Mouse (Mus musculus): ENCODE measurements around the gene Ttc17. TPM values are rescaled to one million over a fixed set of nuclear protein-coding genes. Genes with fewer than 3 reads are reported as not detected.

Ttc17 gene
- total and polyA plus RNA-seq, 2 experiments from 2014 or later = 17.1 to 22.3 TPM

DNA sequence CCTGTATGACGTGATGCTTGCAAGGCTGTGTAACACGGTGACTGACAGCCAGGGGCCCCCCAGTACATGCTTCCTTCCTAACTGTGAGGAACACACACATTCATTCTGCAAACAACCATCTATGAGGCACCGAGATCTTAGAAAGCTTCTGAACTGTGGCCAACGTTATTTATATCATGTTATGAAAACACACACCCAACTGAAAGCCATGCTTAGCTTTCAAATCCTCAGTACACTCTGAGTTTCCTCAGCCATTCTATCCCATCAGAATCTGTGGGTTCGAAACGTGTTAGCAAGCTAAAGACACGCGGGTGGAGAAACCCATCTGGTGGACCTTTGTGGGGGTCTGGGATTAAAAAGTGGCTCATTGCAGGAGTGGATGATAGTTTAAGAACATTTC, 137.7 kb downstream of the Ttc17 start:
- H3K27ac ChIP-seq (ENCODE audit: low read depth, low read length) = no peak overlapping the region
- 80% methylated on average over 8 of the region's 8 CpGs for WGBS
- H3K4me3 ChIP-seq (ENCODE audit: low read depth, low read length) = no peak overlapping the region
- no peak for DNase-seq
- no peak for TF ChIP-seq CTCF (IDR thresholded peaks at IDR 0.05; ENCODE audit: low read depth)
- peaks cover 20% of the 10 kb centered on the region for H3K4me1 ChIP-seq (ENCODE audit: insufficient read depth)
- no peak overlapping the region for H3K9ac ChIP-seq
- no peaks in the 10 kb centered on the region for H3K36me3 ChIP-seq (ENCODE audit: insufficient read depth)
- no peak for ATAC-seq
- no peaks in the 10 kb centered on the region for H3K9me3 ChIP-seq (ENCODE audit: low read length)
- no peaks in the 10 kb centered on the region for H3K27me3 ChIP-seq (ENCODE audit: insufficient read depth, low read length)
- H3K4me2 ChIP-seq (ENCODE audit: low read depth) = no peak overlapping the region

DNA sequence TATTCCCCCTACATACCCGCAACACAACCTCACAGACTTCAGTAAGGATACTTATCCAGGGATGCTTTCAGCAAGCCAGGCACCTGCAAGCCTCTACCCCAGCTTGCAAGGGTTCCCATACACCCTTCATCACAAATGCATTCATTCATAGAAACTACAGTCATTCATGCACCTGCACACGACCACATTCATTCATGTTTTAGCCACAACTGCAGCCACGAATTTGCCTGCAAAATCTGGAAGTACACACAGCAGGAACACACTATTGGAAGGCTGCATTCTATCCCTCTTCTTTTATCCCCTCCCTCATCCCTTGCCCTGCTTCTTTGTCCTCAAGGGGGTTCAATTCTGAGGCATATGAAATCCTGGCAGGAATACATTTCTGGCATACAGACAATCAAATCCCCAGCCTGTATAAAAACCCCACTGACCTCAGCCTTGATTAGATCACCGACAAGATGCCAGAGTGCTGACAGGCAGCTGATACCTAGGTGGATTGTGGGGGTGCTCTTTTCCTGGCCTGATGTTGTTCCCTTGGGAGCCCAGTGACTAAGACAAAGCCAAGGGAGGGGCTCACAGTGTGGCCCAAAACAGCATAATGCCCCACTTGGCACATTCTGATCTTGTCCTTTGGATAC, 139.2 kb downstream of the Ttc17 start:
- H3K27ac ChIP-seq (ENCODE audit: low read depth, low read length) = no peak overlapping the region
- H3K27me3 ChIP-seq (ENCODE audit: insufficient read depth, low read length) = no peaks in the 10 kb centered on the region
- no peak for TF ChIP-seq CTCF (IDR thresholded peaks at IDR 0.05; ENCODE audit: low read depth)
- H3K9me3 ChIP-seq (ENCODE audit: low read length) = no peaks in the 10 kb centered on the region
- H3K4me2 ChIP-seq (ENCODE audit: low read depth) = no peak overlapping the region
- no peak for ATAC-seq
- no peak overlapping the region for H3K4me3 ChIP-seq (ENCODE audit: low read depth, low read length)
- peaks cover 16% of the 10 kb centered on the region for H3K4me1 ChIP-seq (ENCODE audit: insufficient read depth)
- 7% methylated on average over 4 of the region's 4 CpGs for WGBS
- DNase-seq = peak; percentile 16
- H3K9ac ChIP-seq = no peak overlapping the region
- H3K36me3 ChIP-seq (ENCODE audit: insufficient read depth) = no peaks in the 10 kb centered on the region

DNA sequence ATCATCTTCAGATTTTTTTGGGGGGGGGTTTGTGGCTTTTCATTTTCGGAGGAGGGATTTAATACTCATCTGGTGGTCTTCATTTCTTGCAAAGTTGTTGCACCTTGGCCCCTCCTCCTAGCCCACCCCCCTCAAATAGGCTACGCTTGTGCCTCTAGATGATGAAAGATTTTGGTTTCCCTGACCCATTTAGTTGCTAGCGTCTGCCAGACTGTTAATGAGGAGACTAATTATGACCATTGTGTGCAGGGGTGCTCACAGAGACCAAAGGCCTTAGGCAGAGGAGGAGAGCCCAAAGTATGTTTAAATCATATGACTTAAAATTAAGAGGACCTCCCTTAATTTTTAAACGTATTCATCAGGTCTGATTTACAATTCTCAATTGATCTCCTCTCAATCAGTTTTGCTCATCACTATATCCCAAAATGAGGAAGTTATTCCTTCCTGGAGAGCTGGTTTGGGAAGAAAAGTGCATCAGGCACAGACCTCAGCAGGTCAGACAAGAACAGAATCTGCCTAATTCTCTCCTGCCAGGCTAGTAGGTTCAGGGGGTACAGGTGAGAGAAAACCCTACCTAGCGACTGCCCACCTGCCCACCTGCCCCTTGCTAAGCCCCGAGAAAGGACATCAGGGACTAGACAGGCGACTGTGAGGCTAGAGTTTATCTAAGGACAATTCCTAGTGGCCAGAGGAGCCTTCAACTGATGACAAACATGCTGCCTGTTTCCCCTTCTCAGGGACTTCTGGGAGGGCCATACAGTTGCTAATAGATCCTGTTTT, 139.9 kb downstream of the Ttc17 start:
- peak overlapping the region; percentile 5; the same call in 1 of the 2 replicates for H3K4me3 ChIP-seq (ENCODE audit: low read depth, low read length)
- H3K9me3 ChIP-seq (ENCODE audit: low read length) = no peaks in the 10 kb centered on the region
- no peaks in the 10 kb centered on the region for H3K36me3 ChIP-seq (ENCODE audit: insufficient read depth)
- no peak for ATAC-seq
- peaks cover 16% of the 10 kb centered on the region for H3K4me1 ChIP-seq (ENCODE audit: insufficient read depth)
- DNase-seq = no peak
- no peaks in the 10 kb centered on the region for H3K27me3 ChIP-seq (ENCODE audit: insufficient read depth, low read length)
- TF ChIP-seq CTCF (IDR thresholded peaks at IDR 0.05; ENCODE audit: low read depth) = no peak
- no peak overlapping the region for H3K9ac ChIP-seq
- peak overlapping the region; percentile 77; the same call in 1 of the 2 replicates for H3K4me2 ChIP-seq (ENCODE audit: low read depth)
- 14% methylated on average over 7 of the region's 7 CpGs for WGBS
- peak overlapping the region; percentile 85; the same call in 1 of the 2 replicates for H3K27ac ChIP-seq (ENCODE audit: low read depth, low read length)

DNA sequence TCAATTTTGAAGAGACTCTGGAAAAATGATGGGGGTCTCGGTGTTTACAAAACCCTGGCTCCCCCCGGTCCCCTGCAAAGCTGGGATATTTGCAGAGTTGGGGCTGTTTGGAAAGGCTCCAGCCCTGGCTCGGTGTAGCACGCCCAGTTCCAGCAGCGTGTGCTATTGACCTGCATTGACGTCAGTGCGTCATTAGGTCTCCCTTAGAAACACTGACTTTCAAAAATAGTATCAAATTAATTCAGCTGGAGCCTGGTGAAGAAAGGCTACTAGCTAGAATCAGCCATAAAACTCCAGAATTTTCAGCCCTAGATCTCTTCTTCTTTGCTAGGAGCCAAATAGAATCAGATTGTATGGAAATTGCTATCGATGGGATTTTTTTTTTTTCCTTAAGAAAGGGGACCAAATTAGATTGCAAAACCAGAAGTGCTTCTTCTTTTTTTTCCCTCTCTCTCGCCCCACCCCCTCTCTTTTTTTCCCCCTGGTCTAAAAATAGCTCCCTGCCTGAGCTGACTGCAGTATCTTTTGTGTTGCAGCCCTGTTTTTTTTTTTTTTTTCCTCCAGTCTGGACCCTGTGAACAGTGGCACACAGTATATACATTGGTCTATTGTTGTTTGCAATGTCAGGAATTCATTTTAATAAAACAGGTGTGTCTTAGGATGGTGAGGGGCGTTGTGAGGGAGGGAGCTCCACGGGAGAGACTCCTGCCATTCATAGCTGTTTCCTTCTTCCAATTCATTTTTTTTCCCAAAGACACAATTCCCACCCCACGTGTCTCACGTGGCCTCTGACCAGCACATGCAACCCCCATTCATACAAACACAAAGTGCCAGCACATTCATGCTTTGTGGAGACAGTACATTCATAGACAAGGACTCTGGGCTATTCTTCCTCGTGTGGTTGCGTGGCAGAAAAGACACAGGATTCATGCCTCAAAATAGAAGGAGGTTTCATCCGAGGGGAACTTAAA, 141.0 kb downstream of the Ttc17 start:
- DNase-seq (peak; percentile 83), ATAC-seq (peak; percentile 63)
- Histone ChIP-seq H3K27me3 (ENCODE audit: insufficient read depth, low read length) (no peaks in the 10 kb centered on the region), H3K9me3 (ENCODE audit: low read length) (no peaks in the 10 kb centered on the region), H3K4me3 (ENCODE audit: low read depth, low read length) (peak overlapping the region; percentile 38), H3K27ac (ENCODE audit: low read depth, low read length) (peak overlapping the region; percentile 85), H3K9ac (peak overlapping the region; percentile 53), H3K36me3 (ENCODE audit: insufficient read depth) (no peaks in the 10 kb centered on the region), H3K4me1 (ENCODE audit: insufficient read depth) (peaks cover 16% of the 10 kb centered on the region), H3K4me2 (ENCODE audit: low read depth) (peak overlapping the region; percentile 77)
- no peak for TF ChIP-seq CTCF (IDR thresholded peaks at IDR 0.05; ENCODE audit: low read depth)
- 1% methylated on average over 16 of the region's 16 CpGs for WGBS

DNA sequence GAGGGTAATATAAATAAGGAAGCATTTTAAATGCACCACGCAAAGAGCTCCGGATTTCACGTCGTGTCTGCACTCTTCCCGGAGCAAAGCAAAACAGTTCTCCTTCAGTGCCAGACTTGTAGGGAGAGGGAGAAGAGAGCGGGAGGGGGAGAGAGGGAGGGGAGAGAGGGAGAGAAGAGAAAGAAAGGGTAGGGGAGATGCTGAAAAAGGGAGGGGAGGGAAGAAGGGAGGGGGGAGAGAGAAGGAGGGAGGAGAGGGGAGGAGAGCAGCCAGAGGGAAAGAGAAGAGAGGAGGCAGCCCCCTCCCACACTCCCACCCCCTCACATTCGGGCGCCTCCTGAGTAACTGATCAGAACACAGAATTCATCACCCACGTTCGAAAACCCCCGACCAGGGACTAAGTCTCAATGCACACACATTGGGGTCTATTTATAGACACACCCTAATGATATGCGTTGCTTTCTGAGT, 141.8 kb downstream of the Ttc17 start:
- WGBS = 2% methylated on average over 12 of the region's 12 CpGs
- H3K4me1 ChIP-seq (ENCODE audit: insufficient read depth) = peaks cover 16% of the 10 kb centered on the region
- H3K27me3 ChIP-seq (ENCODE audit: insufficient read depth, low read length) = no peaks in the 10 kb centered on the region
- ATAC-seq (peak; percentile 75), DNase-seq (peak; percentile 81)
- peak overlapping the region; percentile 77 for H3K4me2 ChIP-seq (ENCODE audit: low read depth)
- TF ChIP-seq CTCF (IDR thresholded peaks at IDR 0.05; ENCODE audit: low read depth) = no peak
- H3K27ac ChIP-seq (ENCODE audit: low read depth, low read length) = peak overlapping the region; percentile 85
- H3K9me3 ChIP-seq (ENCODE audit: low read length) = no peaks in the 10 kb centered on the region
- H3K4me3 ChIP-seq (ENCODE audit: low read depth, low read length) = peak overlapping the region; percentile 38
- no peaks in the 10 kb centered on the region for H3K36me3 ChIP-seq (ENCODE audit: insufficient read depth)
- peak overlapping the region; percentile 53 for H3K9ac ChIP-seq

DNA sequence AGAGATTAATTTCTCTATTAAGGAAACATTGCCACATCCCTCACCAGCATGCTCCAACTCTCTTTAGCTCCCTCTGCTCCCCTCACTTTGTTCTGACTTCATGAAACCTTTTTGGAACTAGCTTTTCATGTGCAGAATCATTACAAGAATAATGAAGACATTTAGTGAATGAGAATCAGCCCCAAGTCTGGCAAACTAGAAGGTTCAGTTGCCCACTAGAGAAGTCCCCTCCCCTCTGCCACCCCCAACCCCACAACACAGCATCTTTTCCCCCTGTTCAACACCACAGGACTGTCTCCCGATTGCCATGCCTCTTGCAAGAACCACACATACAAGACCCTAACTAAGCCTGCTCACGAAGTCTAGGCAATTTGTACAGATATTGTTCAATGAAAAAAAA, 142.5 kb downstream of the Ttc17 start:
- TF ChIP-seq CTCF (IDR thresholded peaks at IDR 0.05; ENCODE audit: low read depth) = no peak
- H3K27me3 ChIP-seq (ENCODE audit: insufficient read depth, low read length) = no peaks in the 10 kb centered on the region
- peak; percentile 30 for DNase-seq
- no peaks in the 10 kb centered on the region for H3K9me3 ChIP-seq (ENCODE audit: low read length)
- no peaks in the 10 kb centered on the region for H3K36me3 ChIP-seq (ENCODE audit: insufficient read depth)
- peak overlapping the region; percentile 77 for H3K4me2 ChIP-seq (ENCODE audit: low read depth)
- peak overlapping the region; percentile 53; the same call in 1 of the 2 replicates for H3K9ac ChIP-seq
- H3K4me1 ChIP-seq (ENCODE audit: insufficient read depth) = peaks cover 16% of the 10 kb centered on the region
- H3K27ac ChIP-seq (ENCODE audit: low read depth, low read length) = peak overlapping the region; percentile 85
- ATAC-seq = peak; percentile 4; the same call in 1 of the 2 replicates
- 0% methylated on average over 2 of the region's 2 CpGs for WGBS
- H3K4me3 ChIP-seq (ENCODE audit: low read depth, low read length) = peak overlapping the region; percentile 38
